Mouse (Mus musculus) G1E (cell line): ENCODE results near the gene Vgll2. TPM values are rescaled to one million over a fixed set of nuclear protein-coding genes. Genes with fewer than 3 reads are reported as not detected.

Source experiments
- ATAC-seq: 2 replicates; pipeline ENCODE4 v1.8.0; 2016; ENCODE audit warnings: mild to moderate bottlenecking; ENCODE audit not compliant: insufficient number of reproducible peaks, poor library complexity, low FRiP score, severe bottlenecking; ENCODE audit errors: extremely low read depth
- DNase-seq: peaks from one replicate; pipeline ENCODE4 v3.0.0; 2012; ENCODE audit warnings: low spot score
- H3K27me3 ChIP-seq: 2 replicates; pipeline ENCODE4 v1.6.1; 2012; ENCODE audit warnings: mild to moderate bottlenecking, low read length, inconsistent platforms; ENCODE audit not compliant: insufficient read depth
- H3K36me3 ChIP-seq: replicated peaks from 2 replicates; pipeline ENCODE3; 2012; ENCODE audit warnings: mild to moderate bottlenecking, inconsistent platforms
- H3K4me1 ChIP-seq: 2 replicates; pipeline ENCODE4 v1.6.1; 2012; ENCODE audit warnings: low read depth, low read length, inconsistent platforms, mixed read lengths; ENCODE audit not compliant: insufficient read depth
- H3K4me3 ChIP-seq: 2 replicates; pipeline ENCODE4 v1.5.1; 2012; ENCODE audit warnings: low read depth, mild to moderate bottlenecking, inconsistent platforms, low read length, moderate library complexity, mixed read lengths
- H3K9me3 ChIP-seq: replicated peaks from 2 replicates; pipeline ENCODE4 v1.6.1; 2012; ENCODE audit warnings: inconsistent platforms
- CTCF ChIP-seq: IDR thresholded peaks from 2 replicates; pipeline ENCODE4 v1.5.1; 2012; ENCODE audit warnings: low read depth, low read length, inconsistent platforms, mixed read lengths
- GATA1 ChIP-seq: IDR thresholded peaks from 2 replicates; pipeline ENCODE4 v1.6.1; 2012; ENCODE audit warnings: borderline replicate concordance, low read length, inconsistent platforms, mixed read lengths
- GATA2 ChIP-seq: IDR thresholded peaks from 2 replicates; pipeline ENCODE4 v1.6.1; 2012; ENCODE audit warnings: low read depth, low read length, inconsistent platforms, borderline replicate concordance
- POLR2AphosphoS5 ChIP-seq: IDR thresholded peaks from 2 replicates; pipeline ENCODE4 v1.6.1; 2012; ENCODE audit warnings: low read depth, low read length, inconsistent platforms; ENCODE audit not compliant: insufficient replicate concordance
- TAL1 ChIP-seq: conservative IDR thresholded peaks from 2 replicates; pipeline ENCODE4 v1.6.1; 2012; ENCODE audit warnings: low read depth, low read length, inconsistent platforms, mixed read lengths
- polyA plus RNA-seq: library from polyadenylated mRNA; stranded (reverse); fragments of >175 nt; gene quantifications from 2 replicates; pipeline ENCODE4 v1.2.3, GENCODE M21; 2012
- total RNA-seq, 2 experiments: library from RNA; stranded (forward) in 1 of 2; stranded (reverse) in 1 of 2; fragments of 200-1000 nt in 1 of 2; fragments of >200 nt in 1 of 2; fragmentation: Nextera tagmentation in 1 of 2; gene quantifications; 2 replicates each; pipeline ENCODE4 v1.2.3; 2014 to 2017

Vgll2 gene
- total and polyA plus RNA-seq, 3 experiments = not detected

- no peak for DNase-seq
- peaks cover 3% of the 10 kb centered on the region; the same call in 1 of the 2 replicates for H3K27me3 ChIP-seq
Observed at GRCm38 (mm10) chr10:52021231-52021630, 1.1 kb upstream of the Vgll2 start.

GRCm38 (mm10) chr10:52021736-52022394 is 437 bp upstream of the Vgll2 start:
- Histone ChIP-seq H3K4me1 (no peaks in the 10 kb centered on the region), H3K4me3 (no peak overlapping the region), H3K9me3 (no peaks in the 10 kb centered on the region), H3K27me3 (peaks cover 3% of the 10 kb centered on the region; the same call in 1 of the 2 replicates), H3K36me3 (no peaks in the 10 kb centered on the region)
- ATAC-seq = no peak
- no peak for DNase-seq
- TF ChIP-seq POLR2AphosphoS5 (no peak), GATA2 (no peak), CTCF (no peak), GATA1 (no peak)

More at GRCm38 (mm10) chr10:52021231-52021630, 1.1 kb upstream of the Vgll2 start:
- no peak for TF ChIP-seq GATA1
- TF ChIP-seq POLR2AphosphoS5 = no peak
- no peak for TF ChIP-seq CTCF
- Histone ChIP-seq H3K4me3 (no peak overlapping the region), H3K9me3 (no peaks in the 10 kb centered on the region), H3K4me1 (no peaks in the 10 kb centered on the region), H3K36me3 (no peaks in the 10 kb centered on the region)
- ATAC-seq = no peak

GRCm38 (mm10) chr10:52023213-52024052 is 1.1 kb downstream of the Vgll2 start:
- Histone ChIP-seq H3K36me3 (no peaks in the 10 kb centered on the region), H3K9me3 (no peaks in the 10 kb centered on the region), H3K4me3 (no peak overlapping the region), H3K4me1 (no peaks in the 10 kb centered on the region), H3K27me3 (peaks cover 3% of the 10 kb centered on the region; the same call in 1 of the 2 replicates)
- DNase-seq = no peak
- ATAC-seq = no peak
- TF ChIP-seq CTCF (no peak), POLR2AphosphoS5 (no peak), GATA2 (no peak), TAL1 (no peak), GATA1 (no peak)

GRCm38 (mm10) chr10:52024053-52024410 is 1.7 kb downstream of the Vgll2 start:
- Histone ChIP-seq H3K9me3 (no peaks in the 10 kb centered on the region), H3K36me3 (no peaks in the 10 kb centered on the region), H3K27me3 (peaks cover 3% of the 10 kb centered on the region; the same call in 1 of the 2 replicates), H3K4me1 (no peaks in the 10 kb centered on the region), H3K4me3 (no peak overlapping the region)
- TF ChIP-seq CTCF = no peak
- no peak for DNase-seq
- ATAC-seq = no peak

GRCm38 (mm10) chr10:52025291-52025690 is 3.0 kb downstream of the Vgll2 start:
- Histone ChIP-seq H3K4me1 (no peaks in the 10 kb centered on the region), H3K9me3 (no peaks in the 10 kb centered on the region), H3K4me3 (no peak overlapping the region), H3K36me3 (no peaks in the 10 kb centered on the region), H3K27me3 (peaks cover 3% of the 10 kb centered on the region; the same call in 1 of the 2 replicates)
- no peak for ATAC-seq
- DNase-seq = no peak
- no peak for TF ChIP-seq POLR2AphosphoS5
- TF ChIP-seq TAL1 = no peak
- TF ChIP-seq GATA2 = no peak
- no peak for TF ChIP-seq GATA1
- TF ChIP-seq CTCF = no peak

- Histone ChIP-seq H3K4me1 (no peaks in the 10 kb centered on the region), H3K9me3 (no peaks in the 10 kb centered on the region), H3K4me3 (no peak overlapping the region), H3K36me3 (no peaks in the 10 kb centered on the region), H3K27me3 (peaks cover 3% of the 10 kb centered on the region; the same call in 1 of the 2 replicates)
- ATAC-seq (no peak), DNase-seq (no peak)
- TF ChIP-seq GATA2 = no peak
- TF ChIP-seq GATA1 = no peak
- TF ChIP-seq TAL1 = no peak
- TF ChIP-seq POLR2AphosphoS5 = no peak
- TF ChIP-seq CTCF = no peak
Observed at GRCm38 (mm10) chr10:52025821-52026220, 3.5 kb downstream of the Vgll2 start.
